Mouse (Mus musculus) myocyte (in vitro differentiated cells): ENCODE measurements at regions not wholly inside any gene's neighbourhood (a gene's known extent, or its start where the extent isn't known, plus 50 kb on each side); places are given as distances from the start of the nearest gene placed in this dataset.

ENCODE experiments used
- E2F4 ChIP-seq: IDR thresholded peaks from one replicate; pipeline ENCODE4 v1.6.1; 2011; ENCODE audit warnings: mild to moderate bottlenecking, control low read depth, moderate library complexity; ENCODE audit not compliant: insufficient read depth
- MAX ChIP-seq: IDR thresholded peaks from one replicate; pipeline ENCODE4 v1.6.1; 2011; ENCODE audit warnings: low read depth, mild to moderate bottlenecking, control low read depth
- MYOG ChIP-seq, 3 experiments: IDR thresholded peaks; one replicate each; pipeline ENCODE4 v1.6.1; 2011; ENCODE audit warnings: control low read depth in 2 of 3, low read depth in 2 of 3, mild to moderate bottlenecking in 2 of 3; ENCODE audit not compliant: insufficient read length in 2 of 3, control insufficient read depth in 1 of 3, insufficient read depth in 1 of 3
- POLR2A ChIP-seq: IDR thresholded peaks from one replicate; pipeline ENCODE4 v1.6.1; 2011; ENCODE audit warnings: low read depth, mild to moderate bottlenecking, control low read depth, moderate library complexity; ENCODE audit not compliant: insufficient read length
- POLR2AphosphoS2 ChIP-seq: IDR thresholded peaks from one replicate; pipeline ENCODE4 v1.6.1; 2011; ENCODE audit warnings: low read depth, control low read depth; ENCODE audit not compliant: insufficient read length
- REST ChIP-seq: IDR thresholded peaks from one replicate; pipeline ENCODE4 v1.6.1; 2011; ENCODE audit warnings: mild to moderate bottlenecking, control low read depth, moderate library complexity; ENCODE audit not compliant: insufficient read depth, insufficient read length
- TCF12 ChIP-seq: IDR thresholded peaks from one replicate; pipeline ENCODE4 v1.6.1; 2011; ENCODE audit warnings: mild to moderate bottlenecking, control low read depth; ENCODE audit not compliant: poor library complexity, insufficient read depth, severe bottlenecking
- USF1 ChIP-seq: IDR thresholded peaks from one replicate; pipeline ENCODE4 v1.6.1; 2011; ENCODE audit warnings: low read depth, mild to moderate bottlenecking, control low read depth, moderate library complexity

- no peak for TF ChIP-seq TCF12
- TF ChIP-seq POLR2A, result no peak
- no peak for TF ChIP-seq E2F4
- peak; percentile 53 for TF ChIP-seq MAX
- TF ChIP-seq REST, result no peak
- no peak for TF ChIP-seq POLR2AphosphoS2
- no peak for TF ChIP-seq USF1
- no peak for TF ChIP-seq MYOG (IDR thresholded peaks at IDR 0.05; ENCODE audit: control insufficient read depth in 1 of 3, insufficient read depth in 1 of 3, insufficient read length in 2 of 3, low read depth in 2 of 3)
These were observed 1152.7 kb downstream of the 9330182O14Rik start for GRCm38 (mm10) chr15:41286809-41287413.
